Comparison of ENCODE assay signal across 18 mouse cellular contexts in genomic region chr12:10462956-10463355, GRCm38 (mm10).
DNase-seq lines count a peak whose midpoint lies in the region; ATAC-seq lines count a peak whose summit lies in the region.
"Had no signal": no experiment of that assay in that cellular context is flagged by ENCODE, and none has a peak within 500 bp of the region (broad histone marks: within the 10 kb centered on the region; RNA-seq: fewer than 3 reads in every experiment).

No protein-coding gene starts in this region.

- H3K4me3 ChIP-seq in heart, embryonic 10.5 days: no peak overlapping the region
- no peak overlapping the region for H3K4me3 ChIP-seq in embryonic facial prominence, embryonic 14.5 days (ENCODE audit: low read depth, low read length)
- no peak overlapping the region for H3K4me3 ChIP-seq in midbrain, embryonic 10.5 days
- H3K4me3 ChIP-seq: forebrain, embryonic 12.5 days; heart, adult 2 months; limb, embryonic 15.5 days; midbrain, embryonic 12.5 days had no signal

- no peak for ATAC-seq in embryonic facial prominence, embryonic 14.5 days (ENCODE audit: low read depth)
- ATAC-seq: liver, postnatal 0 days had no signal

- intact Hi-C loops in heart, postnatal 14 days (cut with DNase I): no loop called here
- intact Hi-C loops in gastrocnemius, postnatal 36 days (cut with DNase I): no loop called here

- H3K9ac ChIP-seq in embryonic facial prominence, embryonic 14.5 days (ENCODE audit: low read depth, low read length): no peak overlapping the region
- H3K9ac ChIP-seq: forebrain, embryonic 12.5 days; limb, embryonic 15.5 days; liver, postnatal 0 days; midbrain, embryonic 12.5 days had no signal

- no peak overlapping the region for H3K27ac ChIP-seq in heart, embryonic 10.5 days
- H3K27ac ChIP-seq in embryonic facial prominence, embryonic 14.5 days (replicated peaks; ENCODE audit: low read depth, low read length): no peak overlapping the region; the same call in 1 of the 2 replicates
- H3K27ac ChIP-seq in midbrain, embryonic 10.5 days (replicated peaks): no peak overlapping the region
- H3K27ac ChIP-seq: forebrain, embryonic 12.5 days; heart, adult 2 months; limb, embryonic 15.5 days; midbrain, embryonic 12.5 days had no signal

- H3K4me2 ChIP-seq in embryonic facial prominence, embryonic 14.5 days (ENCODE audit: low read depth, low read length): no peak overlapping the region
- H3K4me2 ChIP-seq: forebrain, embryonic 12.5 days; limb, embryonic 15.5 days; midbrain, embryonic 12.5 days had no signal

- DNase-seq in heart, postnatal 14 days: peak; percentile 35 to 38
- no peak for DNase-seq in heart, embryonic 10.5 days (ENCODE audit: low spot score)
- peak; percentile 48 for DNase-seq in NIH3T3 (ENCODE audit: low read depth)
- peak; percentile 59 for DNase-seq in embryonic facial prominence, embryonic 14.5 days (ENCODE audit: low spot score)
- DNase-seq in gastrocnemius, postnatal 36 days: peak; percentile 29 to 74
- no peak for DNase-seq in midbrain, embryonic 10.5 days (ENCODE audit: low spot score)
- DNase-seq in layer of hippocampus, adult 18-20 months (ENCODE audit: low spot score in 2 of 2): no peak
- DNase-seq: cerebellum, adult 11 months; cerebellum, postnatal 14 days; heart, adult 2 months; kidney, adult 18-20 months; kidney, postnatal 14 days; liver, postnatal 0 days; lung, postnatal 4 days; retina, postnatal 1 day had no signal

- no peaks in the 10 kb centered on the region for H3K36me3 ChIP-seq in heart, embryonic 10.5 days
- H3K36me3 ChIP-seq in embryonic facial prominence, embryonic 14.5 days (ENCODE audit: control insufficient read depth, insufficient read depth, low read length): no peaks in the 10 kb centered on the region
- no peaks in the 10 kb centered on the region for H3K36me3 ChIP-seq in midbrain, embryonic 10.5 days
- H3K36me3 ChIP-seq: forebrain, embryonic 12.5 days; limb, embryonic 15.5 days; midbrain, embryonic 12.5 days had no signal

- no peaks in the 10 kb centered on the region for H3K27me3 ChIP-seq in heart, embryonic 10.5 days (ENCODE audit: insufficient read depth, poor library complexity, severe bottlenecking)
- no peaks in the 10 kb centered on the region for H3K27me3 ChIP-seq in embryonic facial prominence, embryonic 14.5 days (replicated peaks; ENCODE audit: control insufficient read depth, insufficient read depth, low read length)
- H3K27me3 ChIP-seq in midbrain, embryonic 10.5 days (ENCODE audit: low read depth, poor library complexity, severe bottlenecking): no peaks in the 10 kb centered on the region
- H3K27me3 ChIP-seq: forebrain, embryonic 12.5 days; limb, embryonic 15.5 days; midbrain, embryonic 12.5 days had no signal

- H3K4me1 ChIP-seq in heart, embryonic 10.5 days: 0 out of 2 replicates have a peak, but pooled peaks cover 5% of the 10 kb centered on the region
- no peaks in the 10 kb centered on the region for H3K4me1 ChIP-seq in embryonic facial prominence, embryonic 14.5 days (ENCODE audit: control insufficient read depth, insufficient read depth, low read length)
- no peaks in the 10 kb centered on the region for H3K4me1 ChIP-seq in midbrain, embryonic 10.5 days
- H3K4me1 ChIP-seq: forebrain, embryonic 12.5 days; limb, embryonic 15.5 days; midbrain, embryonic 12.5 days had no signal

- 57% methylated on average over 3 of the region's 3 CpGs for WGBS in heart, embryonic 10.5 days
- WGBS in embryonic facial prominence, embryonic 14.5 days: 47% methylated on average over 3 of the region's 3 CpGs
- WGBS in midbrain, embryonic 10.5 days: 54% methylated on average over 3 of the region's 3 CpGs

- no peaks in the 10 kb centered on the region for H3K9me3 ChIP-seq in heart, embryonic 10.5 days
- no peaks in the 10 kb centered on the region for H3K9me3 ChIP-seq in embryonic facial prominence, embryonic 14.5 days (ENCODE audit: control insufficient read depth, low read length)
- H3K9me3 ChIP-seq in midbrain, embryonic 10.5 days (replicated peaks): no peaks in the 10 kb centered on the region
- H3K9me3 ChIP-seq: forebrain, embryonic 12.5 days; limb, embryonic 15.5 days; midbrain, embryonic 12.5 days had no signal

Comparison
In these comparisons a context has a peak if more than half of its experiments do, and no peak if none do; other contexts are left out.
1. DNase-seq: peak in heart, postnatal 14 days (2 of 2), NIH3T3 (single experiment), embryonic facial prominence, embryonic 14.5 days (single experiment) and gastrocnemius, postnatal 36 days (2 of 2); none in heart, embryonic 10.5 days (single experiment), midbrain, embryonic 10.5 days (single experiment) and layer of hippocampus, adult 18-20 months (0 of 2).